Mouse (Mus musculus) ES-E14 (cell line): Measurements from ENCODE around the gene Hpd. TPM values are rescaled to one million over a fixed set of nuclear protein-coding genes. Genes with fewer than 3 reads are reported as not detected.

Experiments
- DNase-seq: peaks from one replicate; pipeline ENCODE4 v3.0.0-alpha.2; 2013; ENCODE audit warnings: low read depth, low spot score
- H3K27ac ChIP-seq: 2 replicates; pipeline ENCODE4 v1.5.1; 2012; ENCODE audit warnings: low read depth, mild to moderate bottlenecking, low read length, moderate library complexity, mixed read lengths; ENCODE audit not compliant: poor library complexity, insufficient read depth, severe bottlenecking
- H3K36me3 ChIP-seq: 2 replicates; pipeline ENCODE4 v1.6.1; 2012; ENCODE audit warnings: mild to moderate bottlenecking, low read length, moderate library complexity, mixed read lengths; ENCODE audit not compliant: control insufficient read depth, poor library complexity, insufficient read depth, severe bottlenecking
- H3K4me1 ChIP-seq, 2 experiments: fragments of 150-350 bp in 1 of 2; sonication (generic) in 1 of 2; 2 replicates each; pipeline ENCODE4 v1.6.1; 2012; ENCODE audit warnings: low read length in 2 of 2, mild to moderate bottlenecking in 1 of 2, mixed read lengths in 1 of 2; ENCODE audit not compliant: control insufficient read depth in 2 of 2, insufficient read depth in 2 of 2, poor library complexity in 1 of 2
- H3K4me3 ChIP-seq, 2 experiments: fragments of 150-350 bp in 1 of 2; sonication (generic) in 1 of 2; 2 replicates each; pipeline ENCODE4 v1.5.1; 2012; ENCODE audit warnings: low read length in 2 of 2, low read depth in 1 of 2, mild to moderate bottlenecking in 1 of 2, mixed read lengths in 1 of 2; ENCODE audit not compliant: insufficient read depth in 1 of 2, poor library complexity in 1 of 2, severe bottlenecking in 1 of 2
- H3K9ac ChIP-seq: 2 replicates; pipeline ENCODE4 v1.6.1; 2012; ENCODE audit warnings: low read depth, mild to moderate bottlenecking, low read length, mixed read lengths; ENCODE audit not compliant: poor library complexity, insufficient read depth, severe bottlenecking
- H3K9me3 ChIP-seq: fragments of 150-350 bp; sonication (generic); 2 replicates; pipeline ENCODE4 v1.6.1; 2012; ENCODE audit warnings: low read depth, mild to moderate bottlenecking, low read length; ENCODE audit not compliant: control insufficient read depth, insufficient read depth
- CHD2 ChIP-seq: IDR thresholded peaks from 2 replicates; pipeline ENCODE4 v1.6.1; 2014; ENCODE audit warnings: mild to moderate bottlenecking, low read depth, low read length, inconsistent platforms
- HCFC1 ChIP-seq: IDR thresholded peaks from 2 replicates; pipeline ENCODE4 v1.6.1; 2012; ENCODE audit warnings: low read length, inconsistent platforms, borderline replicate concordance; ENCODE audit not compliant: insufficient read depth
- MAFK ChIP-seq: IDR thresholded peaks from 2 replicates; pipeline ENCODE4 v1.6.1; 2014; ENCODE audit warnings: mild to moderate bottlenecking, low read depth, low read length, inconsistent platforms; ENCODE audit not compliant: insufficient read depth
- ZC3H11A ChIP-seq: IDR thresholded peaks from 2 replicates; pipeline ENCODE4 v1.6.1; 2012; ENCODE audit warnings: low read depth, mild to moderate bottlenecking, inconsistent platforms, low read length, borderline replicate concordance
- ZNF384 ChIP-seq: IDR thresholded peaks from 2 replicates; pipeline ENCODE4 v1.6.1; 2012; ENCODE audit warnings: low read depth, low read length, inconsistent platforms
- in situ Hi-C, 2 experiments: fragments of 600-800 bp; cut with MboI; formaldehyde crosslinking; loops; one replicate each; pipeline ENCODE4 v1.15.1; 2025; ENCODE audit warnings: low sequenced_read_pairs in 2 of 2, inconsistent platforms in 1 of 2; ENCODE audit not compliant: unreplicated experiment in 2 of 2
- total RNA-seq: library from RNA; depleted of rRNA; stranded (reverse); fragments of 300-350 nt; gene quantifications from 2 replicates; pipeline ENCODE4 v1.2.3, GENCODE M21; 2012

Hpd gene
- total RNA-seq, 1 experiment: not detected

DNA sequence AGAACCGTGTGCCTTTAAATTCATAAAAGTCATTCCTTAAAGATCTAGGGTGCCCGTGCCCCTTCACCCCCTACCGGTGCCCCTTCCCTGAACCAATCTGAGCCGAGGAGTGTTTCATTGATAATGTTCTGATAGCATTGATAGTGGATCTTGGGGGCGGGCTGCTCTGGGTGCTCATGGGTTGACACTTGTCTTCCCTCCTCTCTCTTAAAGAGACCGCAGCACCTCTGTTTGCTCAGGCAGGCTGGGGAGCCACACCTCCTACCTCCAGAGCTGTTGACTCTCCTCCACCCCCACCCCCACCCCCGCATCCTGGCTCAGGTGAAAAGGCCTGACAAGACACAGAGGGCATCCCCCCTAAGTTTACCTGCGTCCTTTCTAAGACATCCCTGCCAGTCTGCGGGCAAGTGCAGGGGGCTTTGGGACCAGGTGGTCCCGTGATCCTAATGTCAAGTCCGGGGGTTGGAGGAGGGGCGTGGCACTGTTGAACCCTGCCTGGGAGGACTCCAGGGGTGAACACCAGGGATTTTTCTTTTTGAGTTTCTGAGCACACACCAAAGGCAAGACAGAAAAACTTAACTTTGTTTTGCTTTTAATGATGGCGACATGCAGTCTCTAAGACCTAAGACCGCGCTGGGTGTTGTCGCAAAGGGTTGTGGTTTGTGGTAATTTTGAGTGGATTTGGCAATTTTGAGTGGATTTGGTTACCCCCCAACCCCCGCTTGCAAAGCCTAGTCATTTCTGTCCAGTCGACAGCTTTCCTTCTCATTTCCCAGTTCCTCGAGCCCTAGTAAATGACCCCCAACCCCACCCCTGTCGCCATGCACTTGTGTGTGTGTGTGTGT, 37.6 kb downstream of the Hpd start:
- Histone ChIP-seq H3K9me3 (no peaks in the 10 kb centered on the region), H3K9ac (no peak overlapping the region), H3K4me1 (peaks cover 9 to 30% of the 10 kb centered on the region in 2 experiments; a peak in 2 of 4 replicates), H3K36me3 (peaks cover 43% of the 10 kb centered on the region), H3K4me3 (peak overlapping the region; percentile 1 to 28; a peak in 1 of 4 replicates), H3K27ac (no peak overlapping the region)
- in situ Hi-C loops: no loop called here
- no peak for DNase-seq
- TF ChIP-seq ZC3H11A (no peak), CHD2 (no peak), HCFC1 (no peak), MAFK (no peak), ZNF384 (no peak)

GRCm38 (mm10) chr5:123143971-123144745, 38.4 kb downstream of the Hpd start:
- no peak overlapping the region for H3K27ac ChIP-seq
- in situ Hi-C loops: no loop called here

DNA sequence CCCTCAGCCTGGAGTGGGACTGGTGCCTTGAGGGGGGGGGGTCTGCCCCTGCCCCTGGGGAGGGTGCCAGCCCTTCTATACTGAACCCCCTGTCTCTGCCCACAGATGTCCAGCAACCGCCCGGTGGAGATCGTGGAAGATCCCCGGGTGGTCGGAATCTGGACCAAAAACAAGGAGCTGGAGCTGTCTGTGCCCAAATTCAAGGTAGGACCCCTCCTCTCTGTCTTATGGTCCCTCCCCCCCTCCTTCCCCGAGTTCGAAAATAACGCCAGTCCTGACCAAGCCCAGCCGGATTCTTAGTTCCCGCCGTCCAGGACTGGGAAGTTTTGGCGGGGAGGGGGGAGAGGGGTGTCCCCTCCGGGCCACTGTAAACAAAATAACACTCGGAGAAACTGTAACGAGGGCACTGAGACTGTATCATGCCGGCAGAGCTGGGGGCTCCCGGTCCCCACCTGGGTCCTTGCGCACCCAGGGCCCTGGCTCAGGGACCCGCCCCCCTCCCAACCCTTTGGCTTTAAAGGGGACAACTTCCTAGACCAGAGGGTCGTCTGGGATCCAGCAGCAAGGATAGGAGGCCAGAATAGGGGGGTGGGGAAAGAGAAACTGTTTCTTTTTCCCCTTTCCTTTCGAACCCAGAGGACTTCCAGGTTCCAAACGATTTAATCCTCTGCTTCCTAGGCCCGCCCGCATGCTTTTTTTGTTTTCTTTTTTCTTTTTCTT, 39.1 kb downstream of the Hpd start:
- Histone ChIP-seq H3K9ac (peak overlapping the region; percentile 90), H3K4me3 (peak overlapping the region; percentile 62 to 76), H3K27ac (0 out of 2 replicates have a peak overlapping the region, but pooled peaks have one; percentile 33), H3K9me3 (no peaks in the 10 kb centered on the region), H3K36me3 (peaks cover 33% of the 10 kb centered on the region), H3K4me1 (peaks cover 8 to 21% of the 10 kb centered on the region in 2 experiments; a peak in 2 of 4 replicates)
- in situ Hi-C loops: no loop called here
- TF ChIP-seq ZNF384 (no peak), MAFK (no peak), CHD2 (no peak), HCFC1 (no peak), ZC3H11A (no peak)
- DNase-seq: no peak

More at GRCm38 (mm10) chr5:123143971-123144745, 38.4 kb downstream of the Hpd start:
- peaks cover 8 to 26% of the 10 kb centered on the region in 2 experiments; a peak in 2 of 4 replicates for H3K4me1 ChIP-seq
- peaks cover 39% of the 10 kb centered on the region for H3K36me3 ChIP-seq
- peak overlapping the region; percentile 62 to 76 for H3K4me3 ChIP-seq
- no peak overlapping the region for H3K9ac ChIP-seq
- DNase-seq: no peak
- TF ChIP-seq CHD2 (no peak), HCFC1 (no peak), ZNF384 (no peak), ZC3H11A (no peak), MAFK (no peak)
- H3K9me3 ChIP-seq: no peaks in the 10 kb centered on the region
